Mouse (Mus musculus) CD4-positive helper T cell, adult 2 months (primary cell): ENCODE measurements around the gene Snx27.

Source experiments
- DNase-seq: peaks from one replicate; pipeline ENCODE4 v3.0.0-alpha.2; 2012; ENCODE audit warnings: low read depth, missing footprints, low spot score

Snx27 gene

DNA sequence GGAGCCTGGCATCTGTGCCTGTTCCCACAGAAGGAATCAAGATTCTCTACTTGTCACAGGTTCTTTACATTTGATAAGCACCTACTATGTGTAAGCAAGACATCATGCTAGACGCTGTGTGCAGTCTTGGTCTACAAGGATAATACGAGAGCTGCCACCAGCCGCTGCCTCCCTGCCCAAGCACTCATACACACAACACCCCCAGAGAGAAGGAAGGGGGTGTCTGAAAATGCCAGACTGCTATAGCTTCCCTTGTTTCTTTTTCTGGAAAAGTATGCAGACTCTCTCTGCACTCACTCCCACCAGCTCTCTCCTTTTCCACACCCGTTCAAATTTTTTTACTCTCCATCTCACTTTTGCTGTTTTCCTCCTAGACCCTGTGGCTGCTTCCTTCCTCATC, 105.1 kb downstream of the Snx27 start:
- DNase-seq, result no peak

DNA sequence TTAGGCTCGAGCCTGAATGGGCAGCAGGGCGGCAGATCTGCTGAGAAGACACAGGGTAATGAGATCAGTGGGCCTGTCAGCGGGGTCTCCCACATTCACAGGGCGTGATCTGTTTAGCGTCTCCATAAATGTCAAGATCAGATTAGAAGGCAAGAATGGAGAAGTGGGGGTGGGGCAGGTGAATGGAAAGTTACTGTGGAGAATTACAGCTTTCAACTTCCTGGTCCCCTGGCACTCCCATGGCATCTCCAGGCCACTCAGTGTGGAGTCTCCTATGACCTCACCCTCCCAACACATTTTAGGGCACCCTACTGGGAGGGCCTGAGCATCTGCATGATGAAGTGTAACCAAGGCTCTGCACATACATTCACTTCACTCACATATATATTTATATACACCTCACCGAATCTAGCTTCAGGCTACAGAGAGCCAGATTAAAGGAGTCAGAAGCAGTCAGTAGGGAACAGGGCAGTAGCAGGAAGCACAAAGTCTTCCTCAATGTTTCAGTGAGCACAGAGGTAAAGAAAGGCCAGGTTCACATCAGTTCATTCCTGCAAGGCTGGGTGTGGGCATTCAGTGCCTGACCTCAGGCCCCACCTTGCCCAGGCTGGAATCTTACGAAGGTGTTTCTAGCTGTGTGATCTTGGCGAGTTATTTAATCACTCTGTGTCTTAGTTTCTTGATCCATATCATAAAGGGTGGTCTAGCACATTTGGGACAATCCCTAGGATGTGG, 106.0 kb downstream of the Snx27 start:
- no peak for DNase-seq

- DNase-seq, result no peak
Measured at GRCm38 (mm10) chr3:94473567-94474232, 108.8 kb downstream of the Snx27 start.

DNA sequence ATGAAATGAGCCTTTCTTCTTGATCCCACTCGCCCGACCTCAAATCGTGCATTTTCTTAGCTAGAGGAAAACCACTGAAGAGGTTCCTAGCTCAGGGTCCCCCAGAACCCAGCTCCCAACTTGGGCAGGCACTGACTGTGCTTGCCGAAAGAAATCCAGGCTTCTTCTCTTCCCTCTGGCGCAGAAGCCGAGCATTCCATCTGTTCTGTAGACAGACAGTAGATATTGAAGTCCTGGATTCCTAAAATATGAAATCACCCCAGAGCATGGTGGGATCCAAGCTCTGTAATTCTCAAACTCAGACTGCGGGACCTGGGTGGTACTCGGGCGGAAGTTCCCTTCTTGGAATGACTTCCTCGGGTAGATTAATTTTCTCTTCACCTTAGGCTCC, 109.4 kb downstream of the Snx27 start:
- DNase-seq, result no peak

GRCm38 (mm10) chr3:94472447-94473114, 109.9 kb downstream of the Snx27 start:
- no peak for DNase-seq

- no peak for DNase-seq
Measured at GRCm38 (mm10) chr3:94468931-94469330, 113.6 kb downstream of the Snx27 start.

GRCm38 (mm10) chr3:94465632-94466430, 116.7 kb downstream of the Snx27 start:
- no peak for DNase-seq

DNA sequence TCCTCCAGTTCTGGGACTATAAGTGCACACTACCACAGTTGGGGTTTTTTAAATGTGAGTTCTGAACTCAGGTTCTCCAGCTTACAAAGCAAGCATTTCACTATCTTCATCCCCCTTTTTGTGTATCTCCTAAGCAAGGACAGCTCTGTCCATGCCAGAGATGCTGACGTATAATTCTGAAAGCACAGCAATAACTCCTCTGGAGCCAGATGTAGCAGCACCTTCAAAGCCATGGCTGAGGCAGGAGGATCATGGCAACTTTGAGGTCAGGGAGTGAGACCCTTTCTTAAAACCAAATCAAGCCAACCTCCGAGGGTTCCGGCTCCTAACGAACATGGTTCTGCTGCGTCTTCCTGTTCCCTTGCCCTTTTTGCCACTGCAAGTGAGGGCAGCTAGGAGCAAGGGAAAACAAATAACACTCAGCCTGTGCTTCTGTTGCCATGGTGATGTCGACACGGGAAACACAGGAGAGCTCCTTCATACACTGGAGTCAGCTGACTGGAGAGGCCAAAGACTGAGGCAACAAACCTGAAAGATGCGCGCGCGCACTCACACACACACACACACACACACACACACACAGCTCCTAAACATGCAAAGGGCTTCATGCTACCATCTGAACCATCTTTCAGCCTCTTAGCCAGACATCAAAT, 118.5 kb downstream of the Snx27 start:
- DNase-seq, result no peak

GRCm38 (mm10) chr3:94459834-94460233, 122.7 kb downstream of the Snx27 start:
- DNase-seq, result no peak

GRCm38 (mm10) chr3:94457055-94457454, 125.5 kb downstream of the Snx27 start:
- no peak for DNase-seq

- peak; percentile 77 for DNase-seq
Measured at GRCm38 (mm10) chr3:94456529-94457000, 126.0 kb downstream of the Snx27 start.

- no peak for DNase-seq
Measured at GRCm38 (mm10) chr3:94449377-94449776, 133.1 kb downstream of the Snx27 start.
